Mouse (Mus musculus): ENCODE data around the gene 1110017D15Rik.

1110017D15Rik gene

DNA sequence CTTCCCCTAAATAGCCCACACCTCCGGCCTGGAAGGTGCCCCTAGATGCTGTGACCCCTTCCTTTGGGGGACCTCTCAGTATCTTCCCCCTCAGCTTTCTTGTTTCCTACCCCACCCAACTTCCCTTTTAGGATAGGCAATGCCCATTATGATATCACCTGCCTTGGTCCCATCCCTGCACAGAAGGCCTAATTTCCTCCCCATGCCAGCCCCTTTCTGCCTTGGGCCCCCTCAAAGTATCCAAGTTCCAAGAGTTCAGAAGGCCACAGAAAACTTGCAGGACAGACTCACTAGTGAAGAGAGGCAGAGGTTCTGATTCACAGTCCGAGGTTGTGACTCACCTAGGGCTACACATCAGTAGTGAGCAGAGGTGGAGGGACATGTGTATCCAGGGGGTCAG is at the start of gene 1110017D15Rik:
Gene 1110017D15Rik (minus strand): TSS at position 101 of the 400 bp plus-strand sequence.
- DNase-seq (ENCODE audit: low read depth, low spot score) = no peak

GRCm38 (mm10) chr4:41566123-41566522 is 49.0 kb upstream of the 1110017D15Rik start:
- DNase-seq (ENCODE audit: low read depth, low spot score) = no peak

DNA sequence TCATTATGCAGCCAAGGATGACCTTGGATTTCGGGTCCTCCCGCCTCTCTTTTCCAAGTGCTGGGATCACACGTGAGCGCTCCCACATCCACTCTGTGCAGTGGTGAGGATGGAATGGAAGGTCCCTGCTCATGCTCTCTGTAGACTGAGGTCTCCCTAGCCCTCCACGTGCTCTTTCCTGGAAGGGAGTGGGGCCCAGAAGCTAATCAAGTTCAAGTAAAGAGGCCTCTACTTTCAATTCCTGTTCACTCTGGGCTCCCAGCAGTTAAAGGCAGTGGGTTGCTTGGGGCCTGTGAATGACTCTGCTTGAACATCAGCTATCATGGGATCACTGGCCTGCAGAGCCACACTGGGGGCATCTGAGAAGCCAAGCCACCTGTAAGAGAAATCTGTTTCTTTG is 46.2 kb upstream of the 1110017D15Rik start:
- no peak for DNase-seq (ENCODE audit: low read depth, low spot score)

GRCm38 (mm10) chr4:41557092-41557491 is 40.0 kb upstream of the 1110017D15Rik start:
- DNase-seq (ENCODE audit: low read depth, low spot score) = no peak

DNA sequence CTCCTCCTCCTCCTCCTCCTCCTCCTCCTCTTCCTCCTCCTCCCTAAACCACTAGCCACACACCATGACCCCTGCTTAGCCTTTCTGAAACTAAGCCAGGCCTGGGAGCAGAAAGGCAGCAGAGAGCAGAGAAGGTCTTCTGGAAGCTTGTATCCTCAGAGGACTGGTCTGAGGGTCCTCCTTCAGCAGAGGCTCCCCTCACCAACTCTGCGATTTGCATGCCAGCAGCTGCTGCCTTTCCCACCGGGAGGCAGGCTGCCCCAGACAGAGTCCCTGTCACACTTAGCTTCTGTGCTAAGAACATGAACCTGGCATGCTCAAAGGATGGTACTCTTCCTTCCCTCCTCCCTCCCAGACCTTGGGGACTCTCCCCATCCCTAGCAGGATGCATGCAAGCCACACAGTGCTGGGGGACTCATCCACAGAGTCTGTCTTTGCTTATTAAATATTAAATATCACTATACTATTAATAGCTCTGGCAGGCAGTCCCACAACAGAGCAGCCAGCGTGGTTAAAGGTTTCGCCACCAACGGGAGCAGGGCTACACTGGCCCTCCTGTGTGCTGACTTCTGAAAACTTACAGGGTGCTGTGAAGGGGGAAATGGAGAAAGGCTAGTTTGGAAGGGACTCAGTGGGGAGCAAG is 39.3 kb upstream of the 1110017D15Rik start:
- DNase-seq (ENCODE audit: low read depth, low spot score) = no peak

DNA sequence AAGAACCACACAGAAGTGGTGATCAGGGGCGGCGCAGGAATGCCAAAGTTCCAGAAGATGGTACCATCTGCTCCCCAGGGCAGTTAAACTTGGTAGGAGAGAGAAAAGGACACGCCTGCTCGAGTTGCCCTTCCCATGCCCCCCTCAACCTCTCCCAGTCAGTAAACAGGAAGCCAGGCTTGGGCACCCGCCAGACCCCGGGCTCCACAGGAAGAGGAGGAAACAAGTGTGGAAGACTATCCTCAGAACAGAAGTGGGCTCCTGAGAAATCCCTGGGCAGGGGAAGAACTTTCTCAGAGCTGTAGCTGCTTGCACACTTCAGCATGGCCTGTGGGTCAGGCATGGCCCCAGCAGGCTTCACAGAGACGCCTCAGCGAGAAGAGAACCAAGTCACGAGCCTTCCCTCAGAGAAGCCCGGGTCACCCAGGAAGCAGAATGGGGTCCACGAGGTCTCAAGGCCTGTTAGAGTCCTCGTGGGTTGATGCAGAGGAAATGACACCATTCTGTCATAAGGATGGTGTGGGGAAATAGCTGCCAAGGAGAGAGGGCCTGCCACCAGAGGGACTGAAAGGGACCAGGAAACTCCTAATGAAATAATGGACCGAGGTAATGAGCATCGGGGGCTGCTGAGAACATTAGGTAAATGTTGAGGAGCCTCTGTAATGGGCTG is 38.0 kb upstream of the 1110017D15Rik start:
- no peak for DNase-seq (ENCODE audit: low read depth, low spot score)

- DNase-seq (ENCODE audit: low read depth, low spot score) = no peak
These were observed 36.0 kb upstream of the 1110017D15Rik start for GRCm38 (mm10) chr4:41553116-41553515.

DNA sequence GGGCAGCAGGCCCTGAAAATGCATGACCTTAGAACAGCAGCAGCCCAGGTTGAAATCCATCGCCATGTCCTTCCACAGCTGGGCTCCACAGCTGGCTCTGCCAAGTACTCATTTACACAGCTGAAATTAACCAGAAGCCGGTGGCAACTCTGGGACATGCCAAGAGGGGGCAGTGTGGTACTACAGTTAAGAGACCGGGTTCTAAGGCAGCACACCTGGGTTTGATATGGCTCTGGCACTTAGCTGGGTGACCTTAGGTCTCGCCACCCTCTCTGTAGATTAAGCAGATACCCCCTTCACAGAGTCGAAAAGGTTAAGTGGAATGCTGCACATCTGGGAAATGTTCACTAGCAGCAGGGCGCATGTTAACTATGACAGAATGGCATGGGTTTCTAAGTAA is 35.4 kb upstream of the 1110017D15Rik start:
- no peak for DNase-seq (ENCODE audit: low read depth, low spot score)

DNA sequence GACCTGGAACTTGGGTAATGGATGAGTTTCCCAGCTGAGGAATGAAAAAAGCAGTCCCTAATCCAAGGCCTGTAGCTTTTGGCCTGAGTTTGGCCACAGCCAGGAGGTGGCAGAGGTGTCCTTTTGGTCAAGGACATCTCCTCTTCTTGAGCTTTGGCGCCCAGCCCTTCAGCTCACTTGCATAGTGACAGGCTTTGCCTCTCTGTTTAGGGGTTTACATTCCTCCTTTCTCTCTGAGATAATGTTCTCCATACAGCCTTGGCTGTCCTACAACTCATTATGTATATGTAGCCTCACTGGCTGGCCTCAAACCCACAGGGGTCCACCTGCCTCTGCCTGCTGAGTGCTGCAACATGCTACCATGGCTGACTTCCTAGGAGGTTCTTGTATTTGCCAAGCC is 30.0 kb upstream of the 1110017D15Rik start:
- no peak for DNase-seq (ENCODE audit: low read depth, low spot score)

- DNase-seq (ENCODE audit: low read depth, low spot score) = no peak
These were observed 28.9 kb upstream of the 1110017D15Rik start for GRCm38 (mm10) chr4:41545985-41546384.

DNA sequence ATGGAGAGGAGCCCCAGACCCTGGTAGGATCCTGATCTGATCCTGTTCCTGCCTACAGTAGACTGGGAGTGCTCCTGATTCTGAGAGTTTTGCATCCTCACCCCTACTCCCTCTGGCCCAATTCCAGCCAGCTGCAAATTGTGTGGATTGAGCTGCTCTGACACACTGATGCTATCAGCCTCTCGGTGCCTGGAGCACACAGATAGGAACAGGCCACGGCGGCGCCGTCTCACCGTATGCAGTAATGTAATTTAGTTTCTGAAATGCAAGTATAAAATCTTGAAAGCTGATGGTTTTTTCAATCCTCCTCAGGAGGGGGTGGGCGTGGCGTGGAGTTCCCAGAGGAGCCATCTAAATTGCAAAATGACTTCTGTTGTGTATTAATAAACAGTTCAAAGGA is 25.0 kb upstream of the 1110017D15Rik start:
- no peak for DNase-seq (ENCODE audit: low read depth, low spot score)

- no peak for DNase-seq (ENCODE audit: low read depth, low spot score)
These were observed 17.7 kb upstream of the 1110017D15Rik start for GRCm38 (mm10) chr4:41534866-41535265.

DNA sequence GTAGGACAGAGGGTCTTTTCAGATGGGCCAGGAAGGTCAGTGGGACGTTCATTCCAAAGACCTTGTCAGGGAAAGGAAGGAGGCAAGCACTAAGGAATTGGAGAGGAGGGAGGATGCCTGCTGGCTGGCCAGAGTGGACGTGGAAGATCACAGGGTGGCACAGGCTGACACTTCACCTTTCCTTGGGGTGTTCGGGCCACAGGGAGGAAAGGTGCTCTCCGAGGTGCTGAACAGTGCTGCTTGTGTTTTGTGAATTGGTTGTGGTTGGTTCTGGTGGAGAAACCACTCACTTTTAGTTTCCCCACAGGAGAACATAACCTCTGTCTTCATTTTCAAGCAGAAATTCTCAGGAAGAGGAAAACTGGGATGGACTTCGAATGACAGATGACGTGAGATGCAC is 15.3 kb upstream of the 1110017D15Rik start:
- DNase-seq (ENCODE audit: low read depth, low spot score) = no peak

- no peak for DNase-seq (ENCODE audit: low read depth, low spot score)
These were observed 10.9 kb upstream of the 1110017D15Rik start for GRCm38 (mm10) chr4:41527996-41528395.

DNA sequence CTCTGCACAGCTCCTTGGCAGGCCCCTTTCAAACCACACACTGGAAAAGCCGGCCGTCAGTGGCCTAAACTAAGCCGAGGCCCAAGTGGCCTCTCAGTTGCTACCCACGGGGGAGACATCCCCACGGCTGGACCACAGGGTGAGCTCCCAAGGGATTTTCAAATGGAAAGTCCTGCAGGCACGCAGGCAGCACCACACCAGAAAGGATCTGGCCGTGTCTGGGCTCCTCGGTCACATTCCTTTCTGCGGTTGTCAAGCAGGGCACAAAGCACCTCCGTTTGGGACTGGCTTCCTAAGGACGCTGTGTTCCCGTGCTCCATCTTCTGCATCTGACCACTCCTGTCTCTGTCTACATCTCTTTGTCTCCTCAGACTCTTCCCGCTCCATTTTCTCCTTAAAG is 9.9 kb upstream of the 1110017D15Rik start:
- no peak for DNase-seq (ENCODE audit: low read depth, low spot score)

DNA sequence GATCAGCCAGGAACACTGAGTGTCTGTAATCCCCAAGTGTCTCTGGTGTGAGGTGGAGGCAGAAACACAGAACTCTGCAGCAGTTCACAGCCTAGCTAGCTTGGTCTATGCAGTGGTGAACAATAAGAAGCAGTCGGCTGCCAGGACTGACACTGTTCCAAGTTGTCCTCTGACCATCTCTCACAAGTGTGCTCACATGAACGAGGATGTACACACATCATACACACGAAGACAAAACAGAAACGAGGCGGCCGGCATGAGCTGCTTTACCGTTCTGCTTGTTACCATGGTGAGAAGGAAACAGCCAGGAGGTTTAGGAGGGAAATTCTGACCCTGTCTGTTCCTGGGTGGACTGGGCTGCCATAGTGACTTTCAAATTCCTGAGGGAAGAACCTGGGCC is 9.4 kb upstream of the 1110017D15Rik start:
- DNase-seq (ENCODE audit: low read depth, low spot score) = no peak

DNA sequence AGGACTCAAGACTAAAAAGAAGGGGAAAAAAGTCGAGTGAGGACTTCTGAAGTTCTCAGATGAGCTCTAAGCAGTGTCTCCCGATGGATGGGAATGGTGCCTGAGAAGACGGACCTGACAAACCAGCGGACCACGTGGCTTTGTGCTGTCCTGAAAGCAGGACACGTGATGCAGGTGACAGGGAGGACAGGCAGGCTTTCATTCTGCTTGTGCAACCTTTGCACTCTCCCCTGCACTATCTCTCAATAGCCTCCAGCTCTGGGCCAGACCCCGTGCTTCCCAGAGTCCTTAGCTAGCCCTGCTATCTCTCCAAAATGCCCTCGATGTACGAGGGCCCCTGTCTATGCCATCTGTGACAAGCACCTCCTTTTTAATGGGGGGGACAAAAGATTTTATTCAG is 7.7 kb upstream of the 1110017D15Rik start:
- no peak for DNase-seq (ENCODE audit: low read depth, low spot score)

DNA sequence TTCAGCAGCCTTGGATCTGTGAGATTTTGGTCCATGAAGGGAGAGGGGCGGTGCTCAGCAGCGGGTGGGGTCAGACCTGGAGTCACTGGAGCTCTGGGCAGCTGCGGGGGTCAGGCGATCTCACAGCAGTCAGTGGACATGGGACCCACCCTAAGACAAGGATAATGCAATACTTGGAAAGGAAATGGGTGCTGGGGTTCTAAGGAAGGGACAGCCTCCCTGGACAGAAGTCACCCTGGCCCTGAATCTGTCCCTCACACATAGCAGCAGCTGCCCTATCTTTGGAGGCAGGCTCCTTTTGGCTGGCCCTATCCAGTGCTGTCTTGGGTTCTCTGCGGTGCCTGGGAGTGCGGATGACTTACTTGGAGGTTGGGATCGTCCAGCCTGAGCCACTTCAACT is 6.7 kb upstream of the 1110017D15Rik start:
- DNase-seq (ENCODE audit: low read depth, low spot score) = no peak

DNA sequence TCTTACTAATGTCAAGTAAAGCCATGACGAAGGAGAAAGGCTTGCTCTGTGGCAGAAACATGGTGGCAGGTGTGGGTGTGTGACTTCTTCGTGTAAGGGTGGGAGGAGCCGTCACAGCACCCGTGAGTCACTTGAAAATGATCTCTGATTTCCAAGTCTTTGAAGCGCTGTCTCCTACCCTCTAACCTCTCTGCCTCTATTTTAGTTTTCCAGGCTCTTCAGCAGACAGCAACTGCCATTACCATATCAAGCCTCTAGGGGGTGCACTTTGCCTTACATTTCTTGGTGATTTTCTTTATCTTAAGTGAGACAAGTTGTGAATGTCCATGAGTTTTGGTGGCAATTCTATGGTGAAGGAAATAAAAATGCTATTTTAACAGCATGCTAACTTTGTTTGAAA is 5.7 kb upstream of the 1110017D15Rik start:
- no peak for DNase-seq (ENCODE audit: low read depth, low spot score)

GRCm38 (mm10) chr4:41522136-41522535 is 5.0 kb upstream of the 1110017D15Rik start:
- DNase-seq (ENCODE audit: low read depth, low spot score) = no peak

GRCm38 (mm10) chr4:41520641-41521040 is 3.5 kb upstream of the 1110017D15Rik start:
- no peak for DNase-seq (ENCODE audit: low read depth, low spot score)

DNA sequence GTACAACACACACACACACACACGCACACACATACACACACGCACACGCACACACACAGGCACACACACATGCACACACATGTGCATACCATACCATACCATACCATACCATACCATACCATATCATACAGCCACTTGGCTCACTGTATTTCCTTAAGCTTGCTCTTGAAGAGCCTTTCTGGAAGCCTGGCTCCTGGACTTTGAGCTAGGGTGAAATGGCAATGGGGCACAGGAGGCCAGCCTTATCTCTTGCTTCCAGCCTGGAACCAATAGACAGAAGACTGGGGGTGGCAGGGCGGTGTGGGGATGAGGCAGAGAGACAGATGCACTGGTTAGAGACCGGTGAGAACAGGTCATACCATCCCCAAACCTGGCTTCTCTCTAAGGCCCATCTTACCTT is 2.1 kb upstream of the 1110017D15Rik start:
- no peak for DNase-seq (ENCODE audit: low read depth, low spot score)

DNA sequence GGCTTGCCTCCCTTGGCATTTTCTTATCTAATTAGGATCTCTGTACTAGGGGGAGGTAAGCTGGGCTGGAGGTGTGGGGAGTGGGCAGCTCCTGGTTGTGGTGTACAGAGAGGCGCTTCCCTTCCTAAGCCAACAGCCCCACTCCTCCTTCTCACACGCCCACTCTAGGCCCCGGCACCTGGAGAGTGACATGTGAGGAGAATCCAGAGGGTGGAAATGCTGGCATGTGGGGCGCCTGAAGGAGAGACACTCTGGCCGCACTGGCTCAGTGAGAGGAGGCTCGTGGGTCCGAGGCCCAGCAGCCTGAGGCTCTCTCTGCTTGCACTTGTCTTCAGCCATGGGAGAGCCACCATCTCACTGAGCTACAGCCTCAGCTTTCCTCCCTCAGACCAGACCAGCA is 1.2 kb upstream of the 1110017D15Rik start:
- no peak for DNase-seq (ENCODE audit: low read depth, low spot score)

DNA sequence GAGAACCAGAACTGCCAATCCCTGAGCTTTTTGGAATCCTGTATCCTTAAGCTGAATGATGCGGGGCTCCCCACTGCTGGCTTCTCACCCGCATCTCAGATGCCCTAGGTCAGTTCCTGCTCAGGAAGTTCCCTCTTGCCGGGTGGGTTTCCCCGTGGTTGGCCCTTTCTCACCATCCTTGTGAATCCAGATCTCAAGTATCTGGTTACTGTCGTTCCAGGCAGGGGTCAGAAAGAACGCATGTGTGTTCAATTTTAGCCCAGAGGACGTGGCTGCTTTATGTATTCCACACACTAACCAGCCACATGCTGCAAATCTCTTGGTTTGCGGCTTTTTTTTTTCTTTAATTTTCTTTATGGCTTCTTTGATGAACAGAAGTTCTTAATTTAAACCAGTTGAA is 3.4 kb downstream of the 1110017D15Rik start:
- no peak for DNase-seq (ENCODE audit: low read depth, low spot score)
